Mouse (Mus musculus): ENCODE measurements around the gene Rab29. TPM values are rescaled to one million over a fixed set of nuclear protein-coding genes. Genes with fewer than 3 reads are reported as not detected.
"Not testable (repeated sequence)": the region's sequence is repeated elsewhere in the genome, so short reads cannot be mapped to it uniquely, and the experiment has no call there.

Gene Rab29
- 19.1 and 24.7 TPM in 2 replicates for total RNA-seq (2017)

DNA sequence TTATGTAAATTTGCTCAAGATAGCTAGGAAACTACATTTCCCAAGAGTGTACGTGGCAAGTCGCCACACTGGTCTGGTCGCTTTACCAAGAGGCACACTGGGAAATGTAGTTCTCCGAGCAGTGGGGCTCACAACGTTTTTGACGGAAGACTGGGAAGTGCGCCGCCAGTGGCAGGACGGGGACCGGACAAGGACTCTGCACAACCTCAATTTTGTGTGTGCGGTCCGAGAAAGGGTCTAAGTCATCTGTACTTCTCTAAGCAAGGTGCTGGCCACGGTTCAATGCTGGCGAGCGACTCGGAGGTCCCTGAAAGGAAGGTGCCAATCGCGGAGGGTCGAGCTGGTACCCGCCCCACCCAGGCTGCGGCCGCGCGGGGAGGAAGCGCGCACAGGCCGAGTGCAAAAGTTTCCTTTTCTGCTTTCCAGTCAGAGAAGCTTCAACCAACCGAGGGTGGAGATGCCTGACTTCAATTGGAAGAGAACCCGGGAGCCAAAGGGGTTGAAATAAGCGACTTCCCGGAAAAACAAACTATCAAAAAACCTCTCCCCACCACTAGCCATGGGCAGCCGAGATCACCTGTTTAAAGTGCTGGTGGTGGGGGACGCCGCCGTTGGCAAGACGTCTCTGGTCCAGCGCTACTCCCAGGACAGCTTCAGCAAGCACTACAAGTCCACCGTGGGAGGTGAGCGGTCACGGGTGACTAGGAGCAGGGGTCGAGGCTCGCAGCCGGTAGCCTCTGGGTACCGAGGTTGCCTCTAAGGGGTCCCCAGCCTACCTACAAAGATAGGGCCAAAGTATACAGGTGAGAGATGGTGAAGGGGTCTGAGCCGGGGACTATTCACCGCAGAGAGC, at the start of gene Rab29:
TSS of gene Rab29 (plus strand) at position 132 of the 853 bp plus-strand sequence.
- peak; percentile 99 for ATAC-seq (ENCODE audit: extremely low read depth, insufficient number of reproducible peaks, low FRiP score, poor library complexity, severe bottlenecking)

DNA sequence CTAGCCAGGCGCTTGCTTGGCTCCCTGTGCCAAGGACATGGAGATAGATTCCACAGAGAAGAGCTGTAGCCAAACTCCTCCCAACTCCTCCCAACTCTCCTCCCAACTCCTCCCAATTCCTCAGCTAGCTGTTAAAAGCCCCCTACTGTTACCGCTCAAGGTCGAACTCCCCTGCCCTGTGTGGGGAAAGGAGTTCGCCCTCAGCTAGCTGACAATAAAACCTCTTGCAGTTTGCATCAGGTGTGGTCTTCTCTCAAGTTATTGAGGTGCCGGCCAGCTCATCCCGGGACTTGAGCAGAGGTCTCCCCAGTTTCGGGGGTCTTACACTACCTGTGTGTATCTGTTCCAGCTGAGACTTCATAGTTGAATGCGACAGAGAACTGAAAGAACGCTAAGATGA, 46.7 kb upstream of the Rab29 start:
- not testable (repeated sequence) for ATAC-seq (ENCODE audit: extremely low read depth, insufficient number of reproducible peaks, low FRiP score, poor library complexity, severe bottlenecking)

DNA sequence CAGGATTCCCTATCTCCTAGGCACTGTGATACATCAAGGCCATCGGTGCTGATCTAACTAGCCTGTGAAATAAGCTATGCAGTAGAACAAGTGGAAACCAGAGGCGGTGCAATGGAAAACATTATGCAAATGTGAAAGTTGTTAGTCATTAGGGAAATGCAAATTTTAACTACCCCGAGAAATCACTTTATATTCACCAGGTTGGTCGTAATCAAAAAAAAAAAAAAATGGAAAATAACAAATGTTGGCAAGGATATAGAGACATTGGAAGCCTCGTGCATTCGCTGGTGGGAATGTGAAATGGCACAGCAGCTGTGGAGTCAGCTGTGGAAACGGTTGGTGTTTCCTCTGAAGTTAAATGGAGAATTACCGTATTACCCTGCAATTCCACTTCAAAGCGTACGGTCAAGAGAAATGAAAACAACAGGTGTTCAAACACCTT, 46.1 kb upstream of the Rab29 start:
- ATAC-seq (ENCODE audit: extremely low read depth, insufficient number of reproducible peaks, low FRiP score, poor library complexity, severe bottlenecking), result no peak

DNA sequence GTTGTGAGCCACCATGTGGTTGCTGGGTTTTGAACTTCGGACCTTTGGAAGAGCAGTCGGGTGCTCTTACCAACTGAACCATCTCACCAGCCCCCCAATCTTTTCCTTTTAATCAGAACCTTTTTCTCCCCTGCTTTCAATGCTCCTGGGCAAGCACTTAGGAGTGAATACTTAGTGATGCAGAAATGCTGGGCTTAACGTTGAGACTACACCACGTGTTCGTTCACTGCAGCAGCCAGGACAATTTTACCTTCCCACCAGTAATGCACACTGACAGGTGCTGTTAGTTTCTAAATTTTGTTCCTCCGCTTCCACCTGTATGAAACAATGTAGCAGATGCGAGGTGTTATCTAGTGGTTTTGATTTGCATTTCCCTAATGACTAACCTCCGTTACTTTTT, 44.7 kb upstream of the Rab29 start:
- no peak for ATAC-seq (ENCODE audit: extremely low read depth, insufficient number of reproducible peaks, low FRiP score, poor library complexity, severe bottlenecking)

DNA sequence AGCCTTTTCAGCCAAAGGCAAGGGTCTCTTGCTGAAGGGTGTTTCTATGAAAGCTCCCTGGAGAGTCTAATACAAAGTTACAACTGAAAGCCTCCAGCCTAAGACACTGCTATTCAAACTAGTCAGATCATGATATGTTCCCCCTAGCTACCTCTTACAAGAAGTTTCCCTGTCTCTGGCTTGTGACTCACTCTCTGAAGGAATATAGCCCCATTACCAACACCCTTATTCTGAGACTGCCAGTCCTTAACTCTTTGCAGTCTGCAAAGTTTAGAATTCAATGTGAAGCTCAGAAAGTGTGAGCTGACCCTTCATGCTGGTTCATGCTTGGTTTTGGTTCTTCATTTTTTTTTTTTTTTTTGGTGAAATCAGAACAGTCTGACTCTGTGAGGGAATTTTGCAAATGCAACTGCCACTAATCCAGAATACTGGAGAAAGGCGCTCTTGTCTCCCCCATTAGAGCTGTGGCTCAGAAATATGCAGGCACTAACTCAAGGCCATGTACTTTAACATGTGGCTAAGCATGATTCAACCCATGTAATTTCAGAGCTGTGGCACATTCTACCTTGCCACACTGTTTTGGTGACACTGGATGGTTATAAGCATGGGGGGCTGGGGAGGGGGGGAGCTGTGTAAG, 44.0 kb upstream of the Rab29 start:
- ATAC-seq (ENCODE audit: extremely low read depth, insufficient number of reproducible peaks, low FRiP score, poor library complexity, severe bottlenecking), result no peak

GRCm38 (mm10) chr1:131823563-131823962, 43.5 kb upstream of the Rab29 start:
- no peak for ATAC-seq (ENCODE audit: extremely low read depth, insufficient number of reproducible peaks, low FRiP score, poor library complexity, severe bottlenecking)

GRCm38 (mm10) chr1:131824528-131825181, 42.4 kb upstream of the Rab29 start:
- ATAC-seq (ENCODE audit: extremely low read depth, insufficient number of reproducible peaks, low FRiP score, poor library complexity, severe bottlenecking), result no peak

DNA sequence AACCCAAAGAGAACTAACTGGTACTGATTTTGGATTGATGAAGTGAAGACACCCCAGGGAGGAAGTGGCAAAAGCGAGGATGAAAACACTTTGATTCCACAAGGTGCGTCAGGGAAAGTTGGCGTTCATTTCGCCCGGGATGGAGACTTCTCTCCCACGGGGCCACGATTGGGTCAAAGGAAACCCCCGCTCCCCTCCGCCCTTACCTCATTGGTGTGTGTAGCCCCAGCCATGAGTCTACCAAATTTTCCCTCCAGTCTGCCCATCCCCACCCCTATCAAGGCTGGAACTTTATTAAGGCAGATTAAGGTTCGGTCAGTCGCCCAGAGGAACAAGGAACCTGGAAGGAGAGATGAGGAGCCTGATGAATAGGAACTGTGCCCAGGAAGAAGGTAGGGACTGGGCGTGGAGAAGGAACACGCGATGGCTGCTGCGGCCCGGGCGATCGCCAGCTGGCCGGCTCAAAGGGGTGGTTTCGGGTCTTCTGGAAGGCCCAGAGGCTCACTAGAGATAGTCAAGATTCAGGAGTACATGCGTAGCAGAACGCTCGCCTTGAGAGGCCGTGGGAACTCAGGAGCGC, 39.7 kb upstream of the Rab29 start, which contains the start of gene Slc41a1:
TSS of gene Slc41a1 (plus strand) at position 287 of the 580 bp plus-strand sequence.
- ATAC-seq (ENCODE audit: extremely low read depth, insufficient number of reproducible peaks, low FRiP score, poor library complexity, severe bottlenecking), result no peak

DNA sequence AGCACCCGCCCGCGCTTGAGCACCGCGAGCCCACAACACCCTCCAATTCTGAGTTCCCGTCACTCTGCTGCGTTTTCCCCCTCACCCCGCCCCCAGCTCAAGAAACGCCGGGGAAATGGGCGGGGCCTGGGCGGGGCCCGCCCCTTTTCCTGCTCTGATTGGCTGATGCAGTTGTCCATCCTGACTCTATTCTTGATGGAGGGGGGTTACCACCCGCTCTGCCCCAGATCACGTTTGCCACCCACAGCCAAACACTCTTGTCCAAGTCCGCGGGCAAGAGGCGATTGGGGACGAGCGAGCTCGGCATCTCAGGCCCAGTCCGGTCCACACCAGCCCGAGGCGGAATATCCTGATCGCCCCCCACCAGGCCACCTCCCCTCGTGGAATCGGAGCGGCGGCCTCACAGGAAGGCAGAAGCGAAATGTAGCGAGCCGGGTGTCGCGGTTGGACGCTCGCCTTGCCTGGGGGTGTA, 39.2 kb upstream of the Rab29 start:
- peak; percentile 87 for ATAC-seq (ENCODE audit: extremely low read depth, insufficient number of reproducible peaks, low FRiP score, poor library complexity, severe bottlenecking)

DNA sequence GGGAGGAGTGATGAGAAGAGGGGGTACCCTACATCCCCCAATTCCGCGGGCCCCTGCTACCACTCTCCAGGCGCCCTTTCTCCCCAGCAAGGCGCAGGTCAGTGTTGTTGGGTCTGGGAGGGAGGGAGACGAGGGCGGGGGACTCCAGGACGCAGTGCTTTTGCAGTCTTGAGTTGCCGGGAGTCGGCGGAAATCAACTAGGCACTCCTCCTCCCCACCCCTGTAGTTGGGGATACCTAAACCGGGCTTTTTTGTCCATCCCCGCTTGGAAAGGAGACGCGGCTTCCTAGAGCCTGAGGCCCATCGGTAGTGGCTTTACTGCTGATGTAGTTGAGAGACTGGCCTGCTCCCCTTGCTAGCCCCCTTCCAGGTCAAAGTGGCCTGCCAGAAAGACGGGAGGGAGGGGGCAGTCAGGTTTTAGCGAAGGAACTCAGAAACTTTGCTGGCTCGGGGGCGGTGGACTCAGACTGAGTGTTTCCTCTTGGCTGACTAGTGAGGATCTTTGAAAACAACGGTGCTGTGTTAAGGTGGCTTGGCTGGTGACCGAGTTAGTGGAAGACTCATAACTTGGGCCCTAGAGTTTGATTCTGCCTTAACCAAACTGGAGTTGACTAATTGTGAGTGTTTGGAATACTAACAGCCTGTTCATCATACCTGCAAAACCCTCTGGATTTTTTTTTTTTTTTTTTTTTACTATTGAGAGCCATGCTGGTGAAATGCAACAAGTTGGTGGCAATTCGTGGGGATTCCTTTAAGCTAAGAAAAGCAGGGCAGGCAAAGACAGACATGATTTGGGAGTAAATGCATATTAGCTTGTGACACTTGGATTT, 38.5 kb upstream of the Rab29 start:
- no peak for ATAC-seq (ENCODE audit: extremely low read depth, insufficient number of reproducible peaks, low FRiP score, poor library complexity, severe bottlenecking)

DNA sequence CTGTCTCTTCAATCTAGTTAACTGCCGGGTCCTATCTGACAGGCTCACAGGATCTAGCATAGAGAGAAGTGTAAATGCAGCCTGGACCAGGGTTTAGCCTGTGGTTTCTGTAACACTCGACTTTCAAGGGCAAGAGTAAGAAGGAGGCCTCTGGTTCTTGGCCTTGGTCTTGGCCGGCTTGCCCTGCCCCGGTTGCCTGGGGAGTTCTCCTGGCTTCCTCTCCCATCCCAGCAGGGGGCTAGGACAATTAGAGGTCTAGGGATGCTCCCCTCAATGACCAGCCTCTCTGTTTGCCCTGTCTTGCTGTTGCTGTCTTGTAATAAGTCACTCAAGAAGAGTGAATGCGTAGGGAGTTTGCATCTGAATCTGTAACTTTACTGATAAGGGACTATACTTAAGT, 37.7 kb upstream of the Rab29 start:
- no peak for ATAC-seq (ENCODE audit: extremely low read depth, insufficient number of reproducible peaks, low FRiP score, poor library complexity, severe bottlenecking)

DNA sequence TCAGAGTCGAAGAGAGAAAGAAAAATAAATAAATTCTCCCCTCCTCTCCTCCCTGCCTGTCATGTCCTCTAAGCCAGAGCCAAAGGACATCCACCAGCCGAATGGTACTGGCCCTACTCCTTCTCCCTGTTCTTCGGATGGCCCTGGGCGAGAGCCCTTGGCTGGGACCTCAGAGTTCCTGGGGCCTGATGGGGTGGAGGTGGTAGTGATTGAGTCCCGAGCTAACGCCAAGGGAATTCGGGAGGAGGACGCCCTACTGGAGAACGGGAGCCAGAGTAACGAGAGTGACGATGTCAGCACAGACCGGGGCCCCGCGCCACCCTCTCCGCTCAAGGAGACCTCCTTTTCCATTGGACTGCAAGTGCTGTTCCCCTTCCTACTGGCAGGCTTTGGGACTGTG, 36.5 kb upstream of the Rab29 start:
- ATAC-seq (ENCODE audit: extremely low read depth, insufficient number of reproducible peaks, low FRiP score, poor library complexity, severe bottlenecking), result no peak

DNA sequence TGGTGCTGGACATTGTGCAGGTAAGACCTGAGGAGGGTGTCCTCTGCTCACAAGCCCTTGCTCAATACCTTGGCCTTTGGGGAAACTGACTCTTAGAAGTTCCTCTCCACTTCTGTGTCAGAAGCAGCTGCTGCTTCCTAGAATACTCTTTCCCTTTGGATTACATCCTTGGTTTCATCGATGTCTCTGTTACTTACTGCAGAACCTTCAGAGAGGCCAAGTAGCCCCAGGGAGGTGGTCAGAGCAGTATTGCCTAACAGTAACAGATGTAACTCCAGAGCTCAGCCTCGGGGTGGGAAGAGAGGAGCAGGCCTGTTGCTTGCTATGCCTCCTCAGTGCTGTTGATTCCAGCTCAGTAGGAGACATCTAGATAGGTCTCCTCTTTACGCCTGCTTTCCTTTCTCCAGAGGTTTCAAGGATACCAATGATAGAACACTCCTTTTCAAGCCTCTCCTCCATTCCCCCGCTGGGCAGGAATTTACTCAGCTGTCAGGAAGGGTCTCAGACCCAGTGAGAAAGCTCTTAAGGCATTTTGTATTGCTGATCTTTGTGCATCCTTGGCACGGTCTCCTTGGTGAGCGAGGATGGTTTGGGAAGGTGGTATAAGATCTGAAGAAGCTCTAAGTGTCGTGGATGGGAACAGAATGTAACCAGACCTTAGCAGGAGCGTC, 35.9 kb upstream of the Rab29 start:
- ATAC-seq (ENCODE audit: extremely low read depth, insufficient number of reproducible peaks, low FRiP score, poor library complexity, severe bottlenecking), result no peak

- no peak for ATAC-seq (ENCODE audit: extremely low read depth, insufficient number of reproducible peaks, low FRiP score, poor library complexity, severe bottlenecking)
Observed at GRCm38 (mm10) chr1:131837035-131837434, 30.0 kb upstream of the Rab29 start.

GRCm38 (mm10) chr1:131838542-131838941, 28.5 kb upstream of the Rab29 start:
- no peak for ATAC-seq (ENCODE audit: extremely low read depth, insufficient number of reproducible peaks, low FRiP score, poor library complexity, severe bottlenecking)

GRCm38 (mm10) chr1:131839279-131839678, 27.7 kb upstream of the Rab29 start:
- ATAC-seq (ENCODE audit: extremely low read depth, insufficient number of reproducible peaks, low FRiP score, poor library complexity, severe bottlenecking), result no peak

GRCm38 (mm10) chr1:131842221-131842620, 24.8 kb upstream of the Rab29 start:
- no peak for ATAC-seq (ENCODE audit: extremely low read depth, insufficient number of reproducible peaks, low FRiP score, poor library complexity, severe bottlenecking)

DNA sequence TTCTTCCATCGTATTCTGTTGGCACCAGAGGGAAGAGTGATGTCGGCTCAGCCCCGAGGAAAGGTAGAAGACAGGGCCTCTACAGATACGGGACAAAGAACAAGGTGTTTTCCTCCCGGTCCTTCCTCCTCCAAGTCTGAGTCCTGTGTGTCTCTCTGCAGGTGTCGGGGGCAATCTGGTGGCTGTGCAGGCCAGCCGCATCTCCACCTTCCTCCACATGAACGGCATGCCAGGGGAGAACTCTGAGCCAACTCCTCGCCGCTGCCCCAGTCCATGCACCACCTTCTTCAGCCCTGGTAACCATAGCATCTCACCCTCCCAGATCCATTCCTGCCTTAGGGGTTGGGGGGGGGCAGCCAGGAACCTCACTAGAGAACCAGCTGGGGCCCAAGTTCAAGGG, 23.3 kb upstream of the Rab29 start:
- ATAC-seq (ENCODE audit: extremely low read depth, insufficient number of reproducible peaks, low FRiP score, poor library complexity, severe bottlenecking), result no peak

Measured in neutrophil, adult 5-6 weeks (primary cell).